Mouse (Mus musculus) cortical plate, adult 2 months (tissue): ENCODE measurements around the gene Cad.

Experiments used
- CTCF ChIP-seq: fragments of 200-500 bp; IDR thresholded peaks from 2 replicates; pipeline ENCODE4 v1.5.1; 2011; ENCODE audit warnings: mild to moderate bottlenecking, control low read depth, low read length; ENCODE audit not compliant: insufficient read depth; ENCODE audit errors: extremely low read depth
- POLR2A ChIP-seq: fragments of 200-500 bp; IDR thresholded peaks from 2 replicates; pipeline ENCODE4 v1.6.1; 2011; ENCODE audit warnings: mild to moderate bottlenecking, low read length, control low read depth; ENCODE audit not compliant: insufficient read depth; ENCODE audit errors: extremely low read depth

GRCm38 (mm10) chr5:31031508-31031907 is 23.1 kb upstream of the Cad start:
- TF ChIP-seq CTCF (no peak), POLR2A (no peak)
